Mouse (Mus musculus) midbrain, embryonic 12.5 days (tissue): ENCODE results near the gene Itga9. TPM values are rescaled to one million over a fixed set of nuclear protein-coding genes. Genes with fewer than 3 reads are reported as not detected.

Experiments used
- ATAC-seq: fragments of 200-750 bp; cut with Nextera tagmentation; 2 replicates; pipeline ENCODE4 v1.8.0; 2017; ENCODE audit warnings: low read depth, moderate TSS enrichment, moderate library complexity; ENCODE audit not compliant: low FRiP score
- H3K27ac ChIP-seq: fragments of 300-500 bp; sonication (generic); replicated peaks from 2 replicates; pipeline ENCODE4 v1.5.1; 2016; ENCODE audit warnings: mild to moderate bottlenecking
- H3K27me3 ChIP-seq: fragments of 300-500 bp; sonication (generic); 2 replicates; pipeline ENCODE4 v1.6.1; 2016; ENCODE audit warnings: mild to moderate bottlenecking
- H3K36me3 ChIP-seq: fragments of 300-500 bp; sonication (generic); 2 replicates; pipeline ENCODE4 v1.6.1; 2016
- H3K4me1 ChIP-seq: fragments of 300-500 bp; sonication (generic); 2 replicates; pipeline ENCODE4 v1.6.1; 2016
- H3K4me2 ChIP-seq: fragments of 300-500 bp; sonication (generic); replicated peaks from 2 replicates; pipeline ENCODE4 v1.6.1; 2016; ENCODE audit warnings: mild to moderate bottlenecking, moderate library complexity
- H3K4me3 ChIP-seq: fragments of 300-500 bp; sonication (generic); 2 replicates; pipeline ENCODE4 v1.5.1; 2016; ENCODE audit warnings: mild to moderate bottlenecking
- H3K9ac ChIP-seq: fragments of 300-500 bp; sonication (generic); replicated peaks from 2 replicates; pipeline ENCODE4 v1.6.1; 2016; ENCODE audit warnings: mild to moderate bottlenecking, moderate library complexity
- H3K9me3 ChIP-seq: fragments of 300-500 bp; sonication (generic); 2 replicates; pipeline ENCODE4 v1.6.1; 2016; ENCODE audit warnings: mild to moderate bottlenecking
- WGBS: fragments of 180-500 bp; shearing (Covaris S2); methylation state at CpG from one replicate; pipeline ENCODE4 v1.1.7; 2016; 5-methylcytosine and 5-hydroxymethylcytosine counted together
- polyA plus RNA-seq: library from polyadenylated mRNA; unstranded; fragments of >200 nt; fragmentation: Nextera tagmentation; extraction: Ambion mirVana; gene quantifications from 2 replicates; pipeline ENCODE4 v1.2.1, GENCODE M21; 2016

Itga9 gene
- polyA plus RNA-seq, 1 experiment from 2014 or later, result 10.6 TPM

GRCm38 (mm10) chr9:118818508-118818907, 212.0 kb downstream of the Itga9 start:
- peaks cover 14% of the 10 kb centered on the region for H3K4me1 ChIP-seq
- no peak for ATAC-seq
- no peak overlapping the region for H3K27ac ChIP-seq
- no peaks in the 10 kb centered on the region for H3K9me3 ChIP-seq
- no peaks in the 10 kb centered on the region for H3K27me3 ChIP-seq
- H3K9ac ChIP-seq, result no peak overlapping the region
- 61% methylated on average over 3 of the region's 3 CpGs for WGBS
- no peak overlapping the region for H3K4me3 ChIP-seq
- H3K36me3 ChIP-seq, result no peaks in the 10 kb centered on the region
- H3K4me2 ChIP-seq, result no peak overlapping the region

GRCm38 (mm10) chr9:118821220-118822185, 215.0 kb downstream of the Itga9 start:
- Histone ChIP-seq H3K4me3 (peak overlapping the region; percentile 15; the same call in 1 of the 2 replicates), H3K27me3 (no peaks in the 10 kb centered on the region), H3K36me3 (no peaks in the 10 kb centered on the region), H3K4me1 (peaks cover 14% of the 10 kb centered on the region), H3K9ac (no peak overlapping the region), H3K27ac (no peak overlapping the region), H3K9me3 (no peaks in the 10 kb centered on the region), H3K4me2 (peak overlapping the region; percentile 45)
- WGBS, result 47% methylated on average over 21 of the region's 21 CpGs
- peak; percentile 79 for ATAC-seq

- peak overlapping the region; percentile 45 for H3K4me2 ChIP-seq
- peaks cover 14% of the 10 kb centered on the region for H3K4me1 ChIP-seq
- no peaks in the 10 kb centered on the region for H3K9me3 ChIP-seq
- 51% methylated on average over 3 of the region's 3 CpGs for WGBS
- no peaks in the 10 kb centered on the region for H3K36me3 ChIP-seq
- ATAC-seq, result no peak
- H3K27ac ChIP-seq, result no peak overlapping the region
- H3K9ac ChIP-seq, result no peak overlapping the region
- H3K4me3 ChIP-seq, result no peak overlapping the region
- no peaks in the 10 kb centered on the region for H3K27me3 ChIP-seq
Measured at GRCm38 (mm10) chr9:118822186-118822555, 215.7 kb downstream of the Itga9 start.

GRCm38 (mm10) chr9:118822581-118822980, 216.1 kb downstream of the Itga9 start:
- no peak overlapping the region for H3K27ac ChIP-seq
- no peak overlapping the region for H3K9ac ChIP-seq
- H3K4me2 ChIP-seq, result no peak overlapping the region
- peaks cover 14% of the 10 kb centered on the region for H3K4me1 ChIP-seq
- H3K27me3 ChIP-seq, result no peaks in the 10 kb centered on the region
- no peak for ATAC-seq
- H3K4me3 ChIP-seq, result no peak overlapping the region
- H3K9me3 ChIP-seq, result no peaks in the 10 kb centered on the region
- WGBS, result 94% methylated on average over 2 of the region's 2 CpGs
- H3K36me3 ChIP-seq, result no peaks in the 10 kb centered on the region

GRCm38 (mm10) chr9:118831080-118831479, 224.6 kb downstream of the Itga9 start:
- H3K4me3 ChIP-seq, result no peak overlapping the region
- ATAC-seq, result no peak
- H3K9me3 ChIP-seq, result no peaks in the 10 kb centered on the region
- peaks cover 4% of the 10 kb centered on the region; the same call in 1 of the 2 replicates for H3K4me1 ChIP-seq
- 0 out of 2 replicates have a peak overlapping the region, but pooled peaks have one; percentile 15 for H3K27ac ChIP-seq
- H3K9ac ChIP-seq, result no peak overlapping the region
- 76% methylated on average over 11 of the region's 11 CpGs for WGBS
- no peak overlapping the region for H3K4me2 ChIP-seq
- H3K36me3 ChIP-seq, result no peaks in the 10 kb centered on the region
- H3K27me3 ChIP-seq, result no peaks in the 10 kb centered on the region

GRCm38 (mm10) chr9:118832533-118832932, 226.0 kb downstream of the Itga9 start:
- Histone ChIP-seq H3K36me3 (no peaks in the 10 kb centered on the region), H3K4me3 (no peak overlapping the region), H3K27ac (no peak overlapping the region), H3K27me3 (no peaks in the 10 kb centered on the region), H3K9me3 (no peaks in the 10 kb centered on the region), H3K4me2 (no peak overlapping the region), H3K4me1 (peaks cover 4% of the 10 kb centered on the region; the same call in 1 of the 2 replicates), H3K9ac (no peak overlapping the region)
- 93% methylated on average over 3 of the region's 3 CpGs for WGBS
- ATAC-seq, result no peak

- Histone ChIP-seq H3K27me3 (no peaks in the 10 kb centered on the region), H3K4me1 (peaks cover 4% of the 10 kb centered on the region; the same call in 1 of the 2 replicates), H3K27ac (no peak overlapping the region), H3K9ac (no peak overlapping the region), H3K36me3 (no peaks in the 10 kb centered on the region), H3K4me3 (no peak overlapping the region), H3K4me2 (no peak overlapping the region), H3K9me3 (no peaks in the 10 kb centered on the region)
- WGBS, result 78% methylated on average over 8 of the region's 8 CpGs
- no peak for ATAC-seq
Measured at GRCm38 (mm10) chr9:118833413-118833812, 226.9 kb downstream of the Itga9 start.

- 84% methylated on average over 7 of the region's 7 CpGs for WGBS
- no peaks in the 10 kb centered on the region for H3K9me3 ChIP-seq
- ATAC-seq, result no peak
- H3K4me2 ChIP-seq, result no peak overlapping the region
- H3K4me3 ChIP-seq, result no peak overlapping the region
- H3K36me3 ChIP-seq, result no peaks in the 10 kb centered on the region
- no peaks in the 10 kb centered on the region for H3K4me1 ChIP-seq
- H3K9ac ChIP-seq, result no peak overlapping the region
- no peak overlapping the region for H3K27ac ChIP-seq
- no peaks in the 10 kb centered on the region for H3K27me3 ChIP-seq
Measured at GRCm38 (mm10) chr9:118838910-118839667, 232.6 kb downstream of the Itga9 start.

- H3K4me2 ChIP-seq, result no peak overlapping the region
- WGBS, result 89% methylated on average over 6 of the region's 6 CpGs
- no peaks in the 10 kb centered on the region for H3K27me3 ChIP-seq
- H3K27ac ChIP-seq, result no peak overlapping the region
- no peaks in the 10 kb centered on the region for H3K4me1 ChIP-seq
- no peak for ATAC-seq
- no peak overlapping the region for H3K4me3 ChIP-seq
- no peaks in the 10 kb centered on the region for H3K9me3 ChIP-seq
- no peak overlapping the region for H3K9ac ChIP-seq
- H3K36me3 ChIP-seq, result no peaks in the 10 kb centered on the region
Measured at GRCm38 (mm10) chr9:118841247-118841646, 234.8 kb downstream of the Itga9 start.

- Histone ChIP-seq H3K36me3 (no peaks in the 10 kb centered on the region), H3K27me3 (no peaks in the 10 kb centered on the region), H3K4me1 (no peaks in the 10 kb centered on the region), H3K9me3 (no peaks in the 10 kb centered on the region), H3K27ac (no peak overlapping the region), H3K4me2 (no peak overlapping the region), H3K9ac (no peak overlapping the region), H3K4me3 (no peak overlapping the region)
- WGBS, result 88% methylated on average over 7 of the region's 7 CpGs
- ATAC-seq, result no peak
Measured at GRCm38 (mm10) chr9:118841907-118842432, 235.5 kb downstream of the Itga9 start.

- Histone ChIP-seq H3K9ac (no peak overlapping the region), H3K9me3 (no peaks in the 10 kb centered on the region), H3K4me2 (no peak overlapping the region), H3K4me1 (no peaks in the 10 kb centered on the region), H3K36me3 (no peaks in the 10 kb centered on the region), H3K27ac (no peak overlapping the region), H3K27me3 (no peaks in the 10 kb centered on the region), H3K4me3 (no peak overlapping the region)
- WGBS, result 84% methylated on average over 5 of the region's 5 CpGs
- ATAC-seq, result no peak
Measured at GRCm38 (mm10) chr9:118843711-118844110, 237.2 kb downstream of the Itga9 start.

- Histone ChIP-seq H3K27ac (no peak overlapping the region), H3K9ac (no peak overlapping the region), H3K27me3 (no peaks in the 10 kb centered on the region), H3K36me3 (no peaks in the 10 kb centered on the region), H3K9me3 (no peaks in the 10 kb centered on the region), H3K4me2 (no peak overlapping the region), H3K4me3 (no peak overlapping the region), H3K4me1 (no peaks in the 10 kb centered on the region)
- no peak for ATAC-seq
- 73% methylated on average over 5 of the region's 5 CpGs for WGBS
Measured at GRCm38 (mm10) chr9:118845003-118845402, 238.5 kb downstream of the Itga9 start.
